Mouse (Mus musculus): ENCODE measurements around the gene Htra3. TPM values are rescaled to one million over a fixed set of nuclear protein-coding genes. Genes with fewer than 3 reads are reported as not detected.

The Htra3 gene
- polyA plus RNA-seq, 1 experiment from 2014 or later = 4.7 TPM

- H3K36me3 ChIP-seq (ENCODE audit: control insufficient read depth, insufficient read depth, low read length) = no peaks in the 10 kb centered on the region
- ATAC-seq (ENCODE audit: low FRiP score) (no peak), DNase-seq (ENCODE audit: low spot score) (no peak)
- H3K9me3 ChIP-seq (ENCODE audit: control insufficient read depth, low read length) = no peaks in the 10 kb centered on the region
- no peaks in the 10 kb centered on the region for H3K27me3 ChIP-seq (ENCODE audit: control insufficient read depth, insufficient read depth, low read length)
- no peak overlapping the region for H3K27ac ChIP-seq (ENCODE audit: low read depth, low read length)
- no peak overlapping the region for H3K4me2 ChIP-seq (replicated peaks; ENCODE audit: low read depth, low read length)
- no peak overlapping the region for H3K4me3 ChIP-seq (ENCODE audit: low read depth, low read length)
- H3K9ac ChIP-seq (ENCODE audit: low read depth, low read length) = no peak overlapping the region
- WGBS = 83% methylated on average over 9 of the region's 9 CpGs
- no peaks in the 10 kb centered on the region for H3K4me1 ChIP-seq (replicated peaks; ENCODE audit: control insufficient read depth, insufficient read depth, low read length)
These were observed 36.1 kb downstream of the Htra3 start for GRCm38 (mm10) chr5:35643401-35644048.

- Histone ChIP-seq H3K4me3 (ENCODE audit: low read depth, low read length) (no peak overlapping the region), H3K27me3 (ENCODE audit: control insufficient read depth, insufficient read depth, low read length) (no peaks in the 10 kb centered on the region), H3K36me3 (ENCODE audit: control insufficient read depth, insufficient read depth, low read length) (no peaks in the 10 kb centered on the region), H3K9me3 (ENCODE audit: control insufficient read depth, low read length) (no peaks in the 10 kb centered on the region), H3K4me1 (replicated peaks; ENCODE audit: control insufficient read depth, insufficient read depth, low read length) (no peaks in the 10 kb centered on the region), H3K9ac (ENCODE audit: low read depth, low read length) (no peak overlapping the region), H3K27ac (ENCODE audit: low read depth, low read length) (no peak overlapping the region), H3K4me2 (replicated peaks; ENCODE audit: low read depth, low read length) (no peak overlapping the region)
- WGBS = 67% methylated on average over 10 of the region's 10 CpGs
- ATAC-seq (ENCODE audit: low FRiP score) (no peak), DNase-seq (ENCODE audit: low spot score) (no peak)
These were observed 37.5 kb downstream of the Htra3 start for GRCm38 (mm10) chr5:35641961-35642584.

DNA sequence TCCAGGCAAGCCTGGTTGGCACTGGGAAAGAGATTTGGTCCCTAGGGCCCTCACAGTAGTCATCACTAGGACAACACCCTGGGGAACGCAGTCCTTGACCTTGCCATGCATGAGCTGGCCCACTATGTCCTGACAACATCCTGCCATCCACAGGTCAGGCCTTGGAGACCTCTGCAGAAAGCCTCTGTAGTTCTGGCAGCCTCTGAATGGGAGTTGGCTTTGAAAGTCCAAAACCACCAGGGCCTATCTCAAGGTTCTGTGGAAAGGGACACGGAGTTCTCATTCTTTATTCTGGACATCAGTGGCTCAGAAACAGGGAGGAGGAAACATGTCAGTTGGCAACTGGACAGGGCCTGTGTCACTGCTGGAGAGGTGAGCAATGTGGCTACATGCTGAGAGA lies 43.6 kb downstream of the Htra3 start:
- ATAC-seq (ENCODE audit: low FRiP score) (no peak), DNase-seq (ENCODE audit: low spot score) (no peak)
- H3K36me3 ChIP-seq (ENCODE audit: control insufficient read depth, insufficient read depth, low read length) = no peaks in the 10 kb centered on the region
- no peaks in the 10 kb centered on the region for H3K4me1 ChIP-seq (replicated peaks; ENCODE audit: control insufficient read depth, insufficient read depth, low read length)
- WGBS = 77% methylated on average over 2 of the region's 2 CpGs
- no peaks in the 10 kb centered on the region for H3K27me3 ChIP-seq (ENCODE audit: control insufficient read depth, insufficient read depth, low read length)
- H3K9ac ChIP-seq (ENCODE audit: low read depth, low read length) = no peak overlapping the region
- H3K27ac ChIP-seq (ENCODE audit: low read depth, low read length) = no peak overlapping the region
- no peaks in the 10 kb centered on the region for H3K9me3 ChIP-seq (ENCODE audit: control insufficient read depth, low read length)
- no peak overlapping the region for H3K4me3 ChIP-seq (ENCODE audit: low read depth, low read length)
- H3K4me2 ChIP-seq (replicated peaks; ENCODE audit: low read depth, low read length) = no peak overlapping the region

DNA sequence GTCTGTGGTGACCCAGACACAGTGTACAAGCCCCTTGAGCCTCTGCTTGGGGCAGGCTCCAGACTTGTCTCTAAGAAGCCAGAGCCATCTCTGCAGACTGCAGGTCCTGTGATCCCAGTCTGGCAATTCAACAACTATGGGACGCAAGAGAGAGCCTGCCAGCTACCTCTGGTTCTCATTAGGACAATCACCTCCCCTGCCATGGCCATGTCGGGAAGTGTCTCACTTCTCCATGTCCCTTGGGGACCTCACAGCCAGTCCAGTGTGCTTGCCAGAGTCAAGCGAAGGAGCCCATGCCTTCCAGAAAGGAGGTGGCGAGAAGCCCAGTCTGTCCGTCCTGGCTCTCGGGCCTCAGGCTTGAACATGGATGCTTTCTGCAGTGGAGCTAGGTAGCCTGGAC lies 46.7 kb downstream of the Htra3 start:
- Histone ChIP-seq H3K27me3 (ENCODE audit: control insufficient read depth, insufficient read depth, low read length) (no peaks in the 10 kb centered on the region), H3K4me1 (replicated peaks; ENCODE audit: control insufficient read depth, insufficient read depth, low read length) (no peaks in the 10 kb centered on the region), H3K9me3 (ENCODE audit: control insufficient read depth, low read length) (no peaks in the 10 kb centered on the region), H3K9ac (ENCODE audit: low read depth, low read length) (no peak overlapping the region), H3K27ac (ENCODE audit: low read depth, low read length) (no peak overlapping the region), H3K4me3 (ENCODE audit: low read depth, low read length) (no peak overlapping the region), H3K36me3 (ENCODE audit: control insufficient read depth, insufficient read depth, low read length) (no peaks in the 10 kb centered on the region), H3K4me2 (replicated peaks; ENCODE audit: low read depth, low read length) (no peak overlapping the region)
- ATAC-seq (ENCODE audit: low FRiP score) = no peak
- no peak for DNase-seq (ENCODE audit: low spot score)
- WGBS = 86% methylated on average over 6 of the region's 6 CpGs

DNA sequence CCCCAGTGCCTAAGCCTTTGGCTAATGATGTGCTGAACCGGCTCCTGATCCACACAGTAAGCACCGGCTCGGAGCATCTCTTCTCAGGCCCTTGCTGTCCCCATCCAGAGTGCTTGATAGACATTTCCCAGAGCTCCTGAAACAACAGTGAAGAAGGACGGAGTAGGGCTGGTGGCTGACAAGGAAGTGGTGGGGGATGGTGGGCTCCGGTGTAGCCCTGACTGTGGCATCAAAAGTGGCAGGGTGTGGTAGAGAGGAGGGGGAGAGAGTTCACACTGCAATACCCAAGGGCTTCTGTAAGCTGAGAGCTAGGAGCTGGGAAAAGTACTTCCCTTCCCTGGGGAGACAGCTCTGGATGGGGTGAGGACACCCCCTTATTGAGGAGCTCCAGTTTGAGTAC lies 47.8 kb downstream of the Htra3 start:
- H3K4me3 ChIP-seq (ENCODE audit: low read depth, low read length) = no peak overlapping the region
- no peak overlapping the region for H3K4me2 ChIP-seq (replicated peaks; ENCODE audit: low read depth, low read length)
- no peaks in the 10 kb centered on the region for H3K36me3 ChIP-seq (ENCODE audit: control insufficient read depth, insufficient read depth, low read length)
- no peaks in the 10 kb centered on the region for H3K9me3 ChIP-seq (ENCODE audit: control insufficient read depth, low read length)
- H3K27ac ChIP-seq (ENCODE audit: low read depth, low read length) = no peak overlapping the region
- no peaks in the 10 kb centered on the region for H3K27me3 ChIP-seq (ENCODE audit: control insufficient read depth, insufficient read depth, low read length)
- no peaks in the 10 kb centered on the region for H3K4me1 ChIP-seq (replicated peaks; ENCODE audit: control insufficient read depth, insufficient read depth, low read length)
- DNase-seq (ENCODE audit: low spot score) (no peak), ATAC-seq (ENCODE audit: low FRiP score) (no peak)
- WGBS = 75% methylated on average over 5 of the region's 5 CpGs
- no peak overlapping the region for H3K9ac ChIP-seq (ENCODE audit: low read depth, low read length)

DNA sequence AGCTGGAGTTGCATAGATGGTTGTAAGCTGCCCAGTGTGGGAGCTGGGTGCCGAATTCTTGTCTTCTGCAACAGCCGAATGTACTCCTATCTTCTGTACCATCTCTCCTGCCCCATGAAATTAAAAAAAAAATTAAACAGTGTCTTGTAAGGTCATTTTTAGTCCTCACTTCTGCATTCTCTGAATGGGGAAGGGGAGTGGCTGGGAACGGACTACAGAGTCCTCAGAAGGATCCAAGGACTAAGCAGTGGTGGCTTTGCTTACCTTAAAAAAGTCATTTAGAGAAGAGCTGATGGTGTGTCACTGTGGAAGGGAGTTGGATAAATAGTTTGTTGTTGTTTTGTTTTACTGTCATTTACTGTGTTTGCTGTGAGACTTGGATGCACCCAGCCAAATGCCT lies 48.4 kb downstream of the Htra3 start:
- WGBS = 92% methylated on average over 3 of the region's 3 CpGs
- no peak overlapping the region for H3K4me3 ChIP-seq (ENCODE audit: low read depth, low read length)
- no peaks in the 10 kb centered on the region for H3K36me3 ChIP-seq (ENCODE audit: control insufficient read depth, insufficient read depth, low read length)
- H3K27me3 ChIP-seq (ENCODE audit: control insufficient read depth, insufficient read depth, low read length) = no peaks in the 10 kb centered on the region
- no peaks in the 10 kb centered on the region for H3K9me3 ChIP-seq (ENCODE audit: control insufficient read depth, low read length)
- no peak overlapping the region for H3K27ac ChIP-seq (ENCODE audit: low read depth, low read length)
- ATAC-seq (ENCODE audit: low FRiP score) = no peak
- H3K4me1 ChIP-seq (replicated peaks; ENCODE audit: control insufficient read depth, insufficient read depth, low read length) = no peaks in the 10 kb centered on the region
- DNase-seq (ENCODE audit: low spot score) = no peak
- H3K4me2 ChIP-seq (replicated peaks; ENCODE audit: low read depth, low read length) = no peak overlapping the region
- H3K9ac ChIP-seq (ENCODE audit: low read depth, low read length) = no peak overlapping the region

GRCm38 (mm10) chr5:35630706-35631105 lies 48.9 kb downstream of the Htra3 start:
- H3K4me2 ChIP-seq (replicated peaks; ENCODE audit: low read depth, low read length) = no peak overlapping the region
- 86% methylated on average over 1 of the region's 1 CpGs for WGBS
- no peak for ATAC-seq (ENCODE audit: low FRiP score)

GRCm38 (mm10) chr5:35629333-35629732 lies 50.2 kb downstream of the Htra3 start:
- H3K9me3 ChIP-seq (ENCODE audit: control insufficient read depth, low read length) = no peaks in the 10 kb centered on the region
- H3K9ac ChIP-seq (ENCODE audit: low read depth, low read length) = no peak overlapping the region
- DNase-seq (ENCODE audit: low spot score) = no peak
- H3K4me1 ChIP-seq (replicated peaks; ENCODE audit: control insufficient read depth, insufficient read depth, low read length) = no peaks in the 10 kb centered on the region
- H3K27me3 ChIP-seq (ENCODE audit: control insufficient read depth, insufficient read depth, low read length) = no peaks in the 10 kb centered on the region
- H3K4me2 ChIP-seq (replicated peaks; ENCODE audit: low read depth, low read length) = no peak overlapping the region
- H3K27ac ChIP-seq (ENCODE audit: low read depth, low read length) = no peak overlapping the region
- H3K4me3 ChIP-seq (ENCODE audit: low read depth, low read length) = no peak overlapping the region
- ATAC-seq (ENCODE audit: low FRiP score) = no peak
- H3K36me3 ChIP-seq (ENCODE audit: control insufficient read depth, insufficient read depth, low read length) = no peaks in the 10 kb centered on the region

More at GRCm38 (mm10) chr5:35630706-35631105, 48.9 kb downstream of the Htra3 start:
- H3K27me3 ChIP-seq (ENCODE audit: control insufficient read depth, insufficient read depth, low read length) = no peaks in the 10 kb centered on the region
- H3K27ac ChIP-seq (ENCODE audit: low read depth, low read length) = no peak overlapping the region
- no peaks in the 10 kb centered on the region for H3K9me3 ChIP-seq (ENCODE audit: control insufficient read depth, low read length)
- no peak overlapping the region for H3K4me3 ChIP-seq (ENCODE audit: low read depth, low read length)
- no peak overlapping the region for H3K9ac ChIP-seq (ENCODE audit: low read depth, low read length)
- no peaks in the 10 kb centered on the region for H3K36me3 ChIP-seq (ENCODE audit: control insufficient read depth, insufficient read depth, low read length)
- DNase-seq (ENCODE audit: low spot score) = no peak
- H3K4me1 ChIP-seq (replicated peaks; ENCODE audit: control insufficient read depth, insufficient read depth, low read length) = no peaks in the 10 kb centered on the region

DNA sequence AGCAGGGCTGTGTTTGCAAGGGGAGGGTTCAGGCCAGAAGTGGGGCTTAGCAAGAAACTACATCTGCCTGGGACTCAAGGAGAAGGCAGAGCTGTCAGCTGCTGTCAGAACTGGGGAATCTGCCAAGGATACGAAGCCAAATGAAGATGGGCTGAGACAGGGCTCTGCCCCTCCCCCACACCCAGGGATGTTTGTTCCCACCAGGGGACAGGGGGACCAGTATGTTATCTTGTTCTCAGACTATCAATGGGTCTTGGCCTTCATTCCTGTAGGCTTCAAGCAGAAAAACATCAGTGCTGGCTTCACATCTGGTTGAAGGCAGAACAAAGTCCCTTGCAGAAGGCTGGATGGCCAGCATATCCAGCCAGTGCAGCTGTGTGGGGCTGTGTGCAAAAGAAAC lies 50.9 kb downstream of the Htra3 start:
- Histone ChIP-seq H3K4me2 (replicated peaks; ENCODE audit: low read depth, low read length) (no peak overlapping the region), H3K27ac (ENCODE audit: low read depth, low read length) (no peak overlapping the region), H3K4me1 (replicated peaks; ENCODE audit: control insufficient read depth, insufficient read depth, low read length) (no peaks in the 10 kb centered on the region), H3K9me3 (ENCODE audit: control insufficient read depth, low read length) (no peaks in the 10 kb centered on the region), H3K9ac (ENCODE audit: low read depth, low read length) (no peak overlapping the region), H3K4me3 (ENCODE audit: low read depth, low read length) (no peak overlapping the region), H3K27me3 (ENCODE audit: control insufficient read depth, insufficient read depth, low read length) (no peaks in the 10 kb centered on the region), H3K36me3 (ENCODE audit: control insufficient read depth, insufficient read depth, low read length) (no peaks in the 10 kb centered on the region)
- 52% methylated on average over 1 of the region's 1 CpGs for WGBS
- ATAC-seq (ENCODE audit: low FRiP score) = no peak
- DNase-seq (ENCODE audit: low spot score) = no peak

Data from hindbrain, embryonic 11.5 days (tissue).